Mouse (Mus musculus) frontal cortex, adult 2 months (tissue): Measurements from ENCODE around the gene Efna2. TPM values are rescaled to one million over a fixed set of nuclear protein-coding genes. Genes with fewer than 3 reads are reported as not detected.
"Not testable (repeated sequence)": the region's sequence is repeated elsewhere in the genome, so short reads cannot be mapped to it uniquely, and the experiment has no call there.

Experiments used
- DNase-seq, 2 experiments: peaks; one replicate each; pipeline ENCODE4 v3.0.0; 2022; ENCODE audit warnings: low spot score in 1 of 2; ENCODE audit errors: extremely low spot score in 1 of 2
- polyA plus RNA-seq: library from polyadenylated mRNA; depleted of rRNA; stranded (reverse); fragments of >200 nt; gene quantifications from 2 replicates; pipeline ENCODE4 v1.2.3, GENCODE M21; 2012

Efna2 gene
- polyA plus RNA-seq, 1 experiment, result 8.2 TPM

DNA sequence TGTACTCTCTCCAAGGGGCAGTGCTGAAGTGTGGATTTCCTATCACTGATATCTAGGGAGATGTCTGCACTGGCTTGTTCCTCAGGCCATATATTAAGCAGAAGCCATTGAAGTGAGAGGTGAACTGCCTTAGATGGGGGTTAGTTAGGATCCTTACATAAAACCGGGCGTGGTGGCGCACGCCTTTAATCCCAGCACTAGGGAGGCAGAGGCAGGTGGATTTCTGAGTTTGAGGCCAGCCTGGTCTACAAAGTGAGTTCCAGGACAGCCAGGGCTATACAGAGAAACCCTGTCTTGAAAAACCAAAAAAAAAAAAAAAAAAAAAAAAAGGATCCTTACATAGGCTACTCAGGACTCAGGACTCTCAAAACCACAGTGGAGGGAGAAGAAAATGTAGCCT lies 13.1 kb upstream of the Efna2 start:
- not testable (repeated sequence) for DNase-seq

GRCm38 (mm10) chr10:80167460-80168037 lies 11.7 kb upstream of the Efna2 start:
- peak; percentile 93 to 99 for DNase-seq

GRCm38 (mm10) chr10:80168038-80168661 lies 11.1 kb upstream of the Efna2 start:
- peak; percentile 86 to 95 for DNase-seq

DNA sequence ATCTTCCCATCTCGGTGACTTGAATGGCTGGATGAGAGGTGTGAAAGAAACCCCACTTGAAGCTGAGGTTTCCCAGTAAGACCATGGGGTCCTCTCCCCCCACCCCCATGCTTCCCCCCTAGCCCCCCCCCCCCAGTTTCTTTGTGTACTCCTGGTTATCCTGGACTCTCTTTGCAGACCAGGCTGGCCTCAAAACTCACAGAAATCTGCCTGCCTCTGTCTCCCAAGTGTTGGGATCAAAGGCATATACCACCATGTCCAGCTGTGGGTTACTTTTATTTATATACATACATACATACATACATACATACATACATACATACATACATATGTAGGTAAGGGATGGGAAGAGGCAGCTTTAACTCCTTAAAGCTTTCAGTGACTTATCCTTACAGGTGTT lies 10.2 kb upstream of the Efna2 start:
- no peak for DNase-seq

GRCm38 (mm10) chr10:80169651-80170050 lies 9.6 kb upstream of the Efna2 start:
- no peak for DNase-seq

GRCm38 (mm10) chr10:80170052-80170451 lies 9.2 kb upstream of the Efna2 start:
- DNase-seq, result no peak

GRCm38 (mm10) chr10:80170601-80171021 lies 8.7 kb upstream of the Efna2 start:
- no peak for DNase-seq

DNA sequence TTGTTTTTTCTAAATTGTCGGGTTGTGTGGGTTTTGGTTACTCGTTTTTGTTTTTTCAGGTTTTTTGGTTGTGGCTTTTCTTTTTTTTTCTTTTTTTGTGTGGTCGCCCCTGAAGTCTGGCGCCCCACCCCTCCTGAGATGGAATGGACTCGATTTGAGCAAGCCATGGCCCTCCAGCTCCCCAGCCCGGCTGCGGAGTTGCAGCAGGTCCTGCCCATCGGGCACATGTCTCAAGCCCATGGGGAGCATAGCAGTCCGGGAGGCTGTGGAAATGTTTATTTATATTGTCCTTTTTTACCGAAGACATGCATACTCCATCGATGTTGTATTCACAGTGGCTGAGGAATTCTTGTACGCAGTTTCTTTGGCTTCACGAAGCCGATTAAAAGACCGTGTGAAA lies 8.0 kb upstream of the Efna2 start:
- DNase-seq, result no peak

GRCm38 (mm10) chr10:80171760-80172526 lies 7.3 kb upstream of the Efna2 start:
- DNase-seq, result no peak

DNA sequence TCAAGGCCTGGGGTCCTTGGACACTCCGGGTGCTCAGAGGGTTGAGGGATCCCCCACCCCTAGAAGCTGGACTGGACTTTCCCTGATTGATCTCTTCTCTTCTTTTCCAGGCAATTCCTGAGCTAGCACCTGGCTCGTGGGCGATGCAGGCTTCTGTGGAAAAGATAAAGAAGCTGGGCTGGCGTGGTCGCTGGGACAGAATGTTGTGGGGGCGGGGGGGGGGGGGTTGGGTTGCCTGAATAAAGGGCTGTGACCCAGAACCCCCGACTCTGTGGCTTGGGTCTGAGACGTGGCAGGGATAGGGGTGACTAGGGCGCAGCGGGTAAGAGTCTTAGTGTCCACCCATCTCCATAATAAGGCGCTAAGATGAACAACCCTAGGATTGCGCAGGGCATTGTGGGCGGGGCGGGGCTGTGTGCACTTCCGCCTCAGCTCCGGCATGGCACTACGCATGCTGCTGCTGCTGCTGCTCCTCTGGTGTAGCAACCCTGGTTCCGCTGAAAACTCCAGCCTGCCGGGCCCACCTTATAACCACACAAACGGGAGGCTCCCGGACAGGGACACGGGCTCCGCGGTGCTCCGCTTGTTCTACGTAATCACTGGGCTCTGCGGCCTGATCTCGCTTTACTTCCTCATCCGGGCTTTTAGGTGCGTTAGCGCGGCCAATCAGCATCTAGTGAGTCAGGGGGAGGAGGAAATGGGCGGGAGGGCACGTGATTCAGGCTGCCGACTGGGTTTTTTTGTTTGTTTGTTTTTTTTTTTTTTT lies 6.6 kb upstream of the Efna2 start, which contains the start of gene 1600002K03Rik:
Gene 1600002K03Rik (plus strand): TSS at position 418 of the 766 bp plus-strand sequence.
- DNase-seq, result peak; percentile 84 to 89

DNA sequence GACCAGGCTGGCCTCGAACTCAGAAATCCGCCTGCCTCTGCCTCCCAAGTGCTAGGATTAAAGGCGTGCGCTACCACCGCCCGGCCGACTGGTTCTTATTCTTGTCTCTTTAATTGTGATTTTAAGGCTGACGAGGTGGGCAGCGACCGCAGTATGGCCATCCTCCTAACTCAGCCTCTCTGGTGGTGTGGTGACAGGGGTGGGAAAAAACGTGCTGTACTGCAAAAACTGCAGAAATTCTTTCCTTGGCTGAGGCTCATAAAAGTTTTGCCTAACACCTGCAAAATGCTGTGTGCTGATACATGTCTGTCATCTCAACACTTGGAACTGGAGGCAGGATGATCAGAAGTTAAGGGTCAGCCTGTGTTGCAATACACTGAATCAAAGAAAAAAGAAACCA lies 5.9 kb upstream of the Efna2 start:
- no peak for DNase-seq

DNA sequence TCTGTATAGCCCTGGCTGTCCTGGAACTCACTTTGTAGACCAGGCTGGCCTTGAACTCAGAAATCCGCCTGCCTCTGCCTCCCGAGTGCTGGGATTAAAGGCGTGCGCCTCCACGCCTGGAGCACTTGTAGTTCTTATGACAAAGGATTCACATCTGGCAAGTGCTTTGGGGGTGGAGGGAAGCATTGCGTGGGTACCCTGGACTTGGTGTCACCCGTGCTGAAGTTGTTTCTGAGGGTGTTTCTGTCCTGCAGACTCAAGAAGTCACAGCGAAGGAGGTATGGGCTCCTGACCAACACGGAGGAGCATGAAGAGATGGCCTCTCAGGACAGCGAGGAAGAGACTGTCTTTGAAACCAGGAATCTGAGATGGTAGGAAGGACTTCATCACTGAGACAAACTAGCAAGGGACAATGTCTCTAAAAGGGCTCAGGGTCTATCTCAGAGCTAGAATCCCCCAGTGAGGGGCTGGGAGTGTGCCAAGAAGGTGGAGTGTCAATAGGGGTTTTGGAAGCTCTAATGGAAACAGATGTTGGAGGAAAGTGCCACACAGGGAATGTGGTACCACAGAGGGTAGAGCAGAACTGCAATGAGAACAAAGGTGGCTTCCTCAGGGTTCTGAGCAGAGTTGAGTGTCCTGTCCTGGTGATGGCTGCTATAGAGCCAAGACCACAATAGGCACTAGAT lies 5.2 kb upstream of the Efna2 start:
- no peak for DNase-seq

DNA sequence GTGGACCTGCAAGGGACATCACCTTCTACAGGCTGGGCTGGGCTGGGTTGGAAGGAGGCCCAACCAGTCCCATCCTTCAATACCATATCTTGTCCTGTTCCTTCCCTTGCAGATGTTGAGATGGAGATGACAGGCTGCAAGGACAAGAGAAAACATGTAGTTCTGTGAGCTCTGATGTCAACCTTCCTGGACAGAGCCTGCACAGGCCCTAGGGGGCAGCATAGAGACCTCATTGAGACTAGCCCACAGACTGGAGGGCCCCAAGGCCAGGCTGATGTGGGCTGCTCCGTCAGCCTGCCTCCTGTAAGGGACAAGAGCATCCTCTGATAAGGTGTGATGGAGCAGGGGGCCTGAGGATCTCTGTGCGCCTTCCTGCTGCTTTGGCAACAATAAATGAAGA lies 4.6 kb upstream of the Efna2 start:
- DNase-seq, result no peak

GRCm38 (mm10) chr10:80175536-80176269 lies 3.6 kb upstream of the Efna2 start:
- DNase-seq, result peak in 1 of 2 experiments; percentile 71

DNA sequence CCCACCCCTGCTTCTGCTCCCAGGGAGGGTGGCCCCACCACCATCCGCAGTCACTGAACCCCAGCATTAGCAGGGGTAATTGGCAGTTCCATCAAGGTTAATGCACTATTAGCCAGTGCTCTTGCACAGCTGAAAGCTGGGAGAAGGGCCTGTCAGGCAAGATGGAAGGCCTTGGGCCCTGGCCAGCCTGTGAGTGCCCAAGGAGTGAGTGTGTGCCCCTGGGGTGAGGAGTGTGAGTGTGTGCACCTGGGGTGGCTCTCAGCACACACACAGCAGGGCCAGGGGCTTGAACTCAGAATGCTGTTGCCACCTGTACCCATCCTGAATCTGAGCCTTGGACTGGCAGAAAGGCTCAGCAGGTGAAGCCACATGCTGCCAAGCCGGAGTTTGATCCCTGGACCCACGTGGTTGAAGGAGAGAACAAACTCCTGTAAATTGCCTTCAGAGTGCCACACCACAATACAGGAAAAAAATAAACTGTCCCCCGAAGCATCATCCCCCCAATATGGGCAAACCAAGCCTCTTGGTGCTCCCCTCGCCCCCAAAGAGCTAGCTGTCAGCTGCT lies 2.9 kb upstream of the Efna2 start:
- DNase-seq, result no peak

- DNase-seq, result no peak
These were observed 1.6 kb upstream of the Efna2 start for GRCm38 (mm10) chr10:80177441-80178279.

DNA sequence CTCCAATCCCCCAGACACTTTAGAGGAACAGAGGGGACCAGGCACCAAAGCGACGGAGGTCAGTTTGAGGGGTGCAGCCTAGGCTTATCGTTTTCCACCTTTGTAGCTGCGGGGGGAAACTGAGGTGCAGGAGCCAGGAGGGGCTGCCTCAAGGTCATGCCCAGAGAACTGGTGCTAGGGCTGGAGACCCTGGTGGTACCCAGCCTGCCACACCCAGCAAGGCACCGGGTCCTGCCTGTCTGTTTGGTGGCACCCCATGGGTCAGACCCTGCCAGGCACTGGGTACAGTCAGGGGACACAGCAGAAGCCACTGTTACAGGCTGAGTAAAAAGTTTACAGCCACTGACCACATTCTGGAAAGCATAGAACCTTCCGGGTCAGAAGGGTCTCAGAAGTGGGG lies 1.0 kb downstream of the Efna2 start:
- DNase-seq, result no peak

DNA sequence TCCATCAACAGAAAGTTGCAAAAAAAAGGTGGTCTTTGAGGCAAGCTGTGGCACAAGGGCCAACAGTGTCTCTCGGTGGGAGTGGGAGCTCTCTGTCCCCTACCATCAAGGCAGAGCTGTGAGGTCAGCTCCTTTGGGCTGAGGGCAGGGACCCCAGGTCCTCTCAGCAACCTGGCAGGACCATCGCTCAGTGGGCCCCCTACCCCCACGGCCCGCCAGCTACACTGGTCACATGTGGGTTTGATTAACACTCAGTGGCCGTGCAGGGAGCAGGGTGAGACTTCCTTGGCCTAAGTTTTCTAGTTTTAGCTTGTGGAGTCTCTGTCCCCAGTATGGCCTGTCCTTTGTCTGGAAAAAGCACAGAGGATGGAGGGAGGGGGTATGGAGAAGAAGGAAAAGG lies 1.5 kb downstream of the Efna2 start:
- DNase-seq, result no peak

DNA sequence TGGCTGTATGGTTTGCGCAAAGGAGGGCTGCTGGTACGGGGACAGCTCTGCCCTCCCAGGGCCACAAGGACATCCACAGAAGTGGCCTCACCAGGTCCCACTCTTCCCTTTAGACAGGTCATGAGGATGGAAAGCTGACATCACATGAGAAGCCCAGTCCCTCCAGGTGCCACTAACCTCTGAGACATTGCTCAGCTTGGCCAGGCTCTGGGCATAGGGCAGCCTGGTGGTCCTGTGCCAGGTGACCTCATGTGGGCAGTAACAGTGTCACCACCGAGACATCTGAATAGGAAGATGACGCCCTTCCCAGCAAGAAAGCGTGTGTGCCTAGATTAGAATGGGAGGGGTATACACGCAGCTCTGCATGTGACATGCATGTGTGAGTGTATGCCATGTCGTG lies 3.3 kb downstream of the Efna2 start:
- no peak for DNase-seq
